ENCODE assay signal across 1 mouse cellular context in genomic region chr2:74715504-74716241, GRCm38 (mm10).
A peak's percentile ranks its signal among the peaks of the same experiment; 100 is the strongest.
TF ChIP-seq lines count a peak whose summit lies in the region.

No protein-coding gene starts in this region.

TF ChIP-seq in CH12.LX, 34 proteins besides CTCF, POLR2A, EP300 and RAD21:
- TF ChIP-seq ZKSCAN1 (IDR thresholded peaks at IDR 0.05; ENCODE audit: borderline replicate concordance, low read depth, low read length) (no peak), TBP (conservative IDR thresholded peaks at IDR 0.05; ENCODE audit: low read depth, low read length) (no peak), POLR2AphosphoS2 (IDR thresholded peaks at IDR 0.05; ENCODE audit: low read depth, low read length) (no peak), E2F4 (IDR thresholded peaks at IDR 0.05; ENCODE audit: insufficient replicate concordance, low read depth, low read length) (no peak), ELF1 (IDR thresholded peaks at IDR 0.05; ENCODE audit: low read depth, low read length) (0 out of 2 replicates have a peak, but pooled peaks have one; percentile 26), MEF2A (IDR thresholded peaks at IDR 0.05; ENCODE audit: borderline replicate concordance, low read depth, low read length) (peak; percentile 39; the same call in 1 of the 2 replicates), ZNF384 (IDR thresholded peaks at IDR 0.05; ENCODE audit: low read depth, low read length) (no peak), KAT2A (IDR thresholded peaks at IDR 0.05; ENCODE audit: insufficient replicate concordance, low read length) (no peak), BHLHE40 (IDR thresholded peaks at IDR 0.05; ENCODE audit: low read depth, low read length) (peak; percentile 46; the same call in 1 of the 2 replicates), SIN3A (IDR thresholded peaks at IDR 0.05; ENCODE audit: low read length) (no peak), NRF1 (IDR thresholded peaks at IDR 0.05; ENCODE audit: low read depth, low read length) (no peak), MAFK (IDR thresholded peaks at IDR 0.05; ENCODE audit: insufficient replicate concordance, low read length) (no peak), TCF12 (IDR thresholded peaks at IDR 0.05; ENCODE audit: low read depth, low read length) (peak; percentile 52; the same call in 1 of the 2 replicates), USF1 (IDR thresholded peaks at IDR 0.05; ENCODE audit: low read depth, low read length) (no peak), IRF4 (IDR thresholded peaks at IDR 0.05; ENCODE audit: low read depth, low read length) (no peak; the same call in 1 of the 2 replicates), CHD2 (IDR thresholded peaks at IDR 0.05; ENCODE audit: low read length) (no peak), MAX (IDR thresholded peaks at IDR 0.05; ENCODE audit: low read length) (0 out of 2 replicates have a peak, but pooled peaks have one; percentile 39), USF2 (conservative IDR thresholded peaks at IDR 0.05; ENCODE audit: low read depth, low read length) (no peak), JUN (IDR thresholded peaks at IDR 0.05; ENCODE audit: insufficient read depth, low read depth, low read length) (no peak), HCFC1 (IDR thresholded peaks at IDR 0.05; ENCODE audit: low read depth, low read length) (no peak), JUND (conservative IDR thresholded peaks at IDR 0.05; ENCODE audit: low read depth, low read length) (no peak), MAZ (IDR thresholded peaks at IDR 0.05; ENCODE audit: low read depth, low read length) (no peak), ZC3H11A (IDR thresholded peaks at IDR 0.05; ENCODE audit: low read depth, low read length) (peak; percentile 65), UBTF (IDR thresholded peaks at IDR 0.05; ENCODE audit: low read depth, low read length) (no peak), MYC (IDR thresholded peaks at IDR 0.05; ENCODE audit: low read depth, low read length) (peak; percentile 64; the same call in 1 of the 2 replicates), NELFE (IDR thresholded peaks at IDR 0.05; ENCODE audit: low read depth, low read length) (0 out of 2 replicates have a peak, but pooled peaks have one; percentile 28), PAX5 (IDR thresholded peaks at IDR 0.05; ENCODE audit: low read length) (no peak), CHD1 (IDR thresholded peaks at IDR 0.05; ENCODE audit: low read depth, low read length) (no peak), ZMIZ1 (IDR thresholded peaks at IDR 0.05; ENCODE audit: low read depth, low read length) (no peak), SMC3 (IDR thresholded peaks at IDR 0.05; ENCODE audit: low read depth, low read length) (peak; percentile 92), MXI1 (IDR thresholded peaks at IDR 0.05; ENCODE audit: low read depth, low read length) (no peak), ETS1 (conservative IDR thresholded peaks at IDR 0.05; ENCODE audit: low read depth, low read length) (no peak), GABPA (IDR thresholded peaks at IDR 0.05; ENCODE audit: insufficient replicate concordance, low read depth, low read length) (no peak), RCOR1 (conservative IDR thresholded peaks at IDR 0.05; ENCODE audit: low read depth, low read length) (no peak)
